Mouse (Mus musculus): Measurements from ENCODE around the gene Spsb1.

Gene Spsb1

DNA sequence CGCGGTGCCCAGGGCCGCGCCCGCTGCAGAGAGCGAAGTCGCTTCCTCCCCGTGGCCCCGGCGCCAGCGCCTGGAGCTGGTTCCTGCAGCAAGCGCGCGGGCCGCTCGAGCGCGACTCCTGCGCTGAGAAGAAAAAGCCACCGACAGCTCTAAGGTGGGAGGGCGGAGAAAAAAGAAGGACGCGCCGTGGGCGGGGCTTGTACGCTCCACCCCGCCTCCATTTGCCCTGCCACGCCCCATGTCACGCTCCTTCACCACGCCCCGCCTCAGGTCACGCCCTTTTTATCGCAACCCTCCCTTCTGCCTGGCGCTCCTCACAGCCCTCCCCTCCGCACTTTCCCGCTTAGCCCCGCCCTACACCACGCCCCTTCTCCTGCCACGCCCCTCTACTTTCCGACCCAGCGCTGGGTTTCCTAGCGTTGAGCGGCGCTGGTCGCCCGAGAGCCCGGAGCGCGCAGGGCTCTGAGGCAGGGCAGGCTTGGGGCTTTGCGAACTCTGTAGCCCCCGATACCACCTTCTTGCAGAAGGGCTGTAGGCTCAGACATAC is at the start of gene Spsb1:
Gene Spsb1 (minus strand): TSS at position 151 of the 547 bp plus-strand sequence.
- peak; percentile 99 for DNase-seq (ENCODE audit: extremely low spot score, low spot score)

DNA sequence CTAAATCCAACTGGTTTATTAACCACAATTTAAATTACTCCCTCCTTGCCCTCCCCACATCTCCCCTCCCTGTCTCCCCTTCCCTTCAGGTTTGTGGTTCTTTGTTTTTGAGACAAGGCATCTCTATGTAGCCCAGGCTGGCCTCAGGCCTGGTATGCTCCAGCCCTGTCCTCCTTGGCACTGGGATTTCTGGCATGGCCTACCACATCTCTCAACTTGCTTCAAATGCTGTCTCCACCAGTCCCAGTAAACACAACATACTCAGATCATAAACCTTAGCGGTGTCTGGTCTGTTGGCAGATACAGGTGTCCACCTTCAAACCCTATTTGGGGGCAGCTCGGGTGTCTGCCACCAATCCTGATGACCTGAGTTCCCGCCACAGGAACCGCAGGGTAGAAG is 48.8 kb upstream of the Spsb1 start:
- no peak for DNase-seq (ENCODE audit: extremely low spot score, low spot score)

DNA sequence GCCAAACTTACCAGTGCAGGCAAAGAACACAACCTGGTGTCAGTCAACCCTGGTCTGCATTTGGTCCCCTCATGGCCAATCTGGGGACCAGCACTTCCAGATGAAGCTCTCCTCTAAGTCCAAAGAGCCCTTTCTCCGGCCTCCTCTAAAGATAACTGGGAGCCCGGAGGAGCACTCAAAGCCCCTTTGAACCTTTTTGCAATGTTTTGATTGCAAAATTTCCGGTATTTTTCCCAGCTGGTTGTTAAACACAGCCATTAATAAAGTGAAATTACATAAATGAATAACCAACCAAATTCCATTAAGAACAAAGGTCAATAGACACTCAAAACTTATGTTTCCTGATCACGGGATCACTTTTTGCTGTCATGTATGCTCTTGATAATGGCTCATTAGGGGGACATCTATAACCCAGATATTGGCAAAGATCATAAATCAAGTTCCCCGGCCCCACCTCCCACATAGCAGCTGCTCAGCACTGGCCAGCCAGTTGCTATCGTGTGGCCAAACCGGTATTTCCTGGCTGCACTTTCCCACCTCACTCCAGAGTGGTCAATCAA is 48.3 kb upstream of the Spsb1 start:
- DNase-seq (ENCODE audit: extremely low spot score, low spot score): no peak

DNA sequence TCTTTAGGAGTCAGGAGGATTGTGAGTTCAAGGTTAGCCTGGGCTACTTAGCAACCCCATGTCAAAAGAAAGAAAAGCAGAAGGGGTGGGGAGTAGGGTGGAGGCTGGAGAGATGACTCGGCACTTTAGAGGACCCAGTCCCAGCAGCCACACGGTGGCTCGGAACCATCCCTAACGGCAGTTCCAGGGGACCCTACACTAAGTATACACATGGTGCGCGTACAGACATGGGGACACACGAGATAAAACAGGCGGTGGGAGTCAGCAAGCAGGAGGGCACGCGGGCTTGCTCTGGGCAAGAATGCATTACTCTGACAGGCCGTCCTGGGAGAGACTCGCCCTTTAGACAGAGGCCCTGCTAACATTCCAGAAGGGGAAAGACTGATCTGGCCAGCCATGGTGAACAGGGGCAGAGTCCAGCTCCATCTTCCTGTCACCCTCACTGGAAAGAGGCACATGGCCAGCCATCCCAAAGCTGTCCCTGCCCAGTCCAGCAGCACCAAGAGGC is 47.2 kb upstream of the Spsb1 start:
- no peak for DNase-seq (ENCODE audit: extremely low spot score, low spot score)

DNA sequence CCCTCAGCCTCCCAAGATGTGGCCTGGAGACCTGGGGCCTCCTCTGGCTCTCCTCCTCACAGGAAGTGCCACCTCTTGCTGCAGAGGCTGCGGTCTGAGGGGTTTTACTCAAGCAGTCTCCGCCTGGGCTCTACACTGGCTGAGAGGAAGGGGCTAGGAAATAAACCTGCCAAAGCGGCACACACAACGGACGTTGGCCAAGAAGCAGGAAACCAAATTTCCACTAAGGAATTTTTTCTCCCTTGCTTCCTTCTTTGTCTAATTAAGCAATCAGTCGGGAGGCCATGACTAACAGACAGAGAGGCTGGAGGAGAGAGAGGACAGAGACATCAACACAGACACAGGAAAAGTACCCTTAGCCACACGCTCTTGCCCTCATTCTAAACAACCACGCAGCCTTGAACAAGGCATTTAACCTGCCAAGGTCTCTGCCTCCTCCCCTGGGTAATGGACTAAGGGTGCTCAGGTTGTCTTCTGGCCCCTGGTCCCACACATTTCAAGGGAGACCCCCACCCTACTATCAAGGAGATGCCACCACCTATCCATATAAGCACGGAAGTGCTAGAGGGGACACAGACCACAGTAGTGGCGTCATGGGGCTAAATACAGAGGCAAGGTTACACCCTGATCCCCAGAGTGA is 46.5 kb upstream of the Spsb1 start:
- DNase-seq (ENCODE audit: extremely low spot score, low spot score): no peak

DNA sequence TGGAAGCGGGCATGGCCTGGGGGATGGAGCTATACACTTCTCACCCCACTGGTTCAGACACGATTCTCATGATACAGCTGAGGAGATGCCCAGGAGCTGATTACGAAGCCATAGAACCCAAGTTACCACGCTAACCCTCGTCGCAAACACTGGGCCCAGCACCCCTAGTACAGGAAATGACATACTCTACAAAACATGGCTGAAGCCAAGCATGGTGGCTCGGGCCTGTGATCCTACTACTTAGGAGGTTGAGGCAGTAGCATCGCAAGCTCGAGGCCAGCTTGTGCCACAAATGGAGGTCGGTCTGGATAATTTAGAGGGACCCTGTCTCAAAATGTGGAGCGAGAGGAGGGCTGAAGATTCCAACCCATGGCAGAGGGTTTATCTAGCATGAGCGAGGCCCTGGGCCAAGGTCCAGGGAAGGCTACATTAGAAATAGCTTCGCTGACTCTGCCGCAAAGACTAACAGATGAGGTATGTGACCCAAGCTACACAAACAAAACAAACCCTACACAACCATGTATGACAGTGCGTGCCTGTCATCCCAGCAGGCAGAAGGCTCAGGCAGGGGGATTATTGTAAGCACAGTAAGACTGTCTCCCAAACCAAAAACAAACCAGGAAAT is 45.2 kb upstream of the Spsb1 start:
- DNase-seq (ENCODE audit: extremely low spot score, low spot score): no peak

DNA sequence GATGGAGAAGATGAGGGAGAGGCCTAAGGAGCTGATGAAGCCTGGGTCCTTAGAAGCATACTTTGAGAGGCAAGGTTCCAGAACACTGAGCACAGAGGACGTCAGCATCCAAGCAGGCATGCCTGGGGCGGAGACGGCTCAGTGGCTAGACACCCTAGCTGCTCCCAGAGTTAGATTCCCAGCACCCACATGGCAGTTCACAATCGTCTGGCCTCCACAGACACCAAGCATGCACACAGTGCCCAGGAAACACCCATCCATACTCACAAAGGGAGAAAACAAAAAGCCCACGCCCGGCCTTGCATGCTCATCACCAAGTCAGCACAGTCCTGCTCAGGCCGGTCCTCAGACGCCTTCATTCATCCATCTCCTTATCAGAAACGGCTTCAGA is 44.7 kb upstream of the Spsb1 start:
- DNase-seq (ENCODE audit: extremely low spot score, low spot score): no peak

DNA sequence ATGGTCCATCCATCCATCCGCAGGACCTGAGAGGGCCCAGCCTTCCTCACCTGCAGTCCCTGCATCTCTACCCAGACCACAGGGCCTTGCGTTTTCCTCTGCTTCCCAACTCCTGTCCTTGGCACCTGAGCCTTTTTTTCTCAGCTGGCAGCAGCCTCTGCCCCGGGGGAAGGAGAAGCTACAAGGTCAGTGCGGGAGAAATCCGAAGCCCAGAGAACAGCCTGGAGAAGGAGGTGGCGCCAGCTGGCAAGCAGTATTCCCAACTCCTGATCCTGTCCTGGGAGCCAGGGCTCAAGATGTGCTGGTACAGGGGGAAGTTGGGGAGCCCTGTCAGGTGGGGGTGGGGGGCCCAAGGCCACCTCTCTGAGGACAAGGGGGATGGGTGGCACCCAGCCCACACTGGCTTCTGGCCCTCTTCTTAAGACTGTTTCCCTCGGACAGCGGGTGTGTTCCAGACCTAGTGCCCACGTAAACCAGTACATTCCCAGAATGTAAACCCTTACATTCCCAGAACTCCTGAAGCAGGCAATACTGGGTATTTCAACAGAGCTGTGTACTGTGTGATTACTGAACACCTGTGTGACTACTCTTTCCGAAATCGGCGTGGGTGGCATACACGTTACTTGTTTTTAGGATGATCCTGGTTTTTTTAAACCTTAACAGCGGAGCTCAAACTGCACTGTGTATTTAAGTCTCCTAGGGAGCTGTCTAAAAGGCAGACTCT is 44.1 kb upstream of the Spsb1 start:
- no peak for DNase-seq (ENCODE audit: extremely low spot score, low spot score)

DNA sequence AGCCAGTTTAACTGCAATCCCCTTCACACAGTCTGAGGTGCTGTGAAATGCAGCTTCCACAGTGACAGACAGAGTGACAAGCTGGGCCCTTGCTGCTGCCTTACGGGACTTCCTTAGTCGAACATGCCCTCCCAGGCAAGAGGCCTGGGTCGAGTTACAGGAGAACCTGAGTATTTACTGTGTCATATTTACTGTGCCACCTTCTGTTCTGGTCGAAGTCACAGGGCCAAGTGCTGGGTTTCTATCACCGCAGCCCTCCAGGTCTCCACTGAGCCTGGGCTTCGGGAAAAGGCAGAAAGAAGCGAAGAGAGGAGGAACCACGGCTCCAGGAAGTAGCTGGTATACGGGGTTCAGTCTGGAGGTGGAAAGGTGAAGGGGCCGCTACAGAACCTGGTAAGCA is 43.2 kb upstream of the Spsb1 start:
- no peak for DNase-seq (ENCODE audit: extremely low spot score, low spot score)

DNA sequence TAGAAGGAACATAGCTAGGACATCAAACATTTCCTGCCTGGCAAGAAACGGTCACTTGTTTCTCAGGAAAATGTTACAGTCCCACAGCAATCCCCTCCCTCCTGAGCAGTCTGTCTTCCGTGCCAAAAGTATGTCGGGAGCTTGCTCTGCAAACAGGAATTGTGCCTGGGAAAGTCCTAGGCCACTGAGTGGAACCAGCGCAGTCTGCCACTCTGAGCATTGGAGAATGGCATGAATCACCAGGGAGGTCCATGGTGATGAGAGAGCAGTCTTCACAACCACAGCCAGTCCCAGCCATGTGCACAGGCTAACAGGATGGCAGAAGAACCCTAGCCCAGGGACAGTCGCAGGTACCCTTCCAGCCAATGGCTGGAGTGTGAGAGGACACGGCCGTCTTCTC is 41.6 kb upstream of the Spsb1 start:
- DNase-seq (ENCODE audit: extremely low spot score, low spot score): no peak

DNA sequence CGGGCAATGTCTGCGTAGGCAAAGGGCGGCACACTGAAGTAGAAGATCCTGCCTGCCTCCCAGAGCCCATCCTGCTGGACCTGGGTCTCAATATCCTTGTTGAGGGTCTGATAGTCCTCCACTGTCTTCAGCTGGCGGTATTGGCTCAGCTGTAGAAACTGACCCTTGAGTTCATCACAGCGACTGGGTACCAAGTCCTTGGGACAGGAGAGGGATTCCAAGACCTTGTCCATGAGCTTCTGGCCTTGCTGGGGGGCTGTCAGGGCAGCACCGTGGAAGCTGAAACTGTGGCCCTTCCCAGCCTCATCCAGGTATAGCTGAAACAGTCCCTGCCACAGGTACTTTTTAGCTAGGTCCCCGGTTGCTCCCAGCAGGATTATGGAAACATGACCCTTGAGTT is 41.1 kb upstream of the Spsb1 start:
- no peak for DNase-seq (ENCODE audit: extremely low spot score, low spot score)

DNA sequence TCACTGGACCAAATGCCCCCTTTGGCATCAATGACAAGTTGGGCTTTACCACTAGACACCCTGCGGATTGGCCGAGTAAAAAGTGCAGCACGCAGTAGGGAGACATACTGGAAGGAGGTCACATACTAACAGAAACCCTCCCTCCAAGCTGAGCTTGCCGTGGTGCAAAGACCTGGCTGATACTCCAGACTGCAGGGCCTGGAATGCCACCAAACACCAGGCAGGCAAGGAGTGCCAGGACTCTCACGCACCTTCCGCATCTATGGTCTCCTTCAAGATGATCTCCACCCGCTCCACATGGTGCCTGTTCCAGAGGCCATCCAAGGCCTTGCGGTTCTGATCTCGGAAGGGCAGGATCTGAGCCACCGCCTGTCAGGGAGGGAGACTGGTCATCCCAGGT is 39.4 kb upstream of the Spsb1 start:
- no peak for DNase-seq (ENCODE audit: extremely low spot score, low spot score)

DNA sequence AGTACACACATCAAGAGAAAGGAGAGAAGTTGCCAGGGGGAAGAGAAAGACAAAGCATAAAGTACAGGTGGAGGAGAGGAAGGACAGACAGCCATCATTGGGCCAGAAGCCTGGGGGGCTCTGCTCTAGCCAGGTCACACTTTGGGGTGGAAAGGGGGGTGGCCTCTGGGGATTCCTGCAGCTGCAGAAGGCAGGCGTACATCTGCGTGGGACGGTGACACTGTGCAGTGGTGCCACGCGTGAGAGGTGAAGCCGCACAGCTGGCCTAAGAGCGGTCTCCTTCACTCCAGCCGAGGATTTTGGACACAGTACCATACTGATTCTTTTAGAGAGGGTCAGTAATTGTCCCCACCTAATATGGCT is 37.8 kb upstream of the Spsb1 start:
- DNase-seq (ENCODE audit: extremely low spot score, low spot score): no peak

DNA sequence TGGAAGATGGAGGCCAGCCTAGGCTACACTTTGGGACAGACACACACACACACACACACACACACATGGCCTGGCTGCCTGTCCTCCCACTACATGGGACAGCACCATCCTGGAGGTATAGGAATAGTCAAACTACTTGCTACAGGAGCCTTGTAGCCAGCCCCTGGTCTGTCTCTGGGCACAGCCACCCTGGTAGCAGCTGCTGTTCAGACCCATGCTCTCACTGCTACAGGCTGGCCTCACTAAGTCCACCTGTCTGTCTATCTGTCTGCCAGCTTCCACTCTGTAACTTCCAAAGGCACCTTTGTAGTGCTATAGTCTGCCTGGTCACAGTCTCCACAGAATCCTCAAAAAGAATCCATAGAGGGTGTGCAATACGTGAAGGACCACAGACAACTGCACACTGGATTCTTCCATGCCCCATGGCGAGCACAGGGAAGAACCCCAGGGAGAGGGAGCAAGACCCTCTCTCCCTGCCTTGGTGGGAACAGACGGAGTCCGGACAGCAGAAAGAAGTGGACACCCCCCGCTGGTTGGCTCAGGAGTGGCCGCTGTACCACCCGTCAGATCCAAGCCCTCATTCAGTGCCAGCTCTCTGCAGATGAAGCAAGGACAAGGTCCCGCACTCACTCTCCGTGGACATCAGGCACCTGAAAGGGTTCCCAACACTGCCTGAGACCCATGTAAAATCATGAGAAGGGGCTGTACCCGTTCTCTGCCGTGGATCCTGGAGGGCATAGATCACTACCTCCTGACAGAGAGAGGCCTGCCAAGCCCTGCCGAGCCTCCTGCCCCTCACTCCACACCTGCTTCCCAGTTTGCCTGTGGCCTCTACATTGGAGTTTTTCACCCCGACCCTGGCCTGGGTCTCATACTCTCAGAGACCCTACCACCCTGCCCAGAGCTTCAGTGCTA is 37.2 kb upstream of the Spsb1 start:
- DNase-seq (ENCODE audit: extremely low spot score, low spot score): no peak

DNA sequence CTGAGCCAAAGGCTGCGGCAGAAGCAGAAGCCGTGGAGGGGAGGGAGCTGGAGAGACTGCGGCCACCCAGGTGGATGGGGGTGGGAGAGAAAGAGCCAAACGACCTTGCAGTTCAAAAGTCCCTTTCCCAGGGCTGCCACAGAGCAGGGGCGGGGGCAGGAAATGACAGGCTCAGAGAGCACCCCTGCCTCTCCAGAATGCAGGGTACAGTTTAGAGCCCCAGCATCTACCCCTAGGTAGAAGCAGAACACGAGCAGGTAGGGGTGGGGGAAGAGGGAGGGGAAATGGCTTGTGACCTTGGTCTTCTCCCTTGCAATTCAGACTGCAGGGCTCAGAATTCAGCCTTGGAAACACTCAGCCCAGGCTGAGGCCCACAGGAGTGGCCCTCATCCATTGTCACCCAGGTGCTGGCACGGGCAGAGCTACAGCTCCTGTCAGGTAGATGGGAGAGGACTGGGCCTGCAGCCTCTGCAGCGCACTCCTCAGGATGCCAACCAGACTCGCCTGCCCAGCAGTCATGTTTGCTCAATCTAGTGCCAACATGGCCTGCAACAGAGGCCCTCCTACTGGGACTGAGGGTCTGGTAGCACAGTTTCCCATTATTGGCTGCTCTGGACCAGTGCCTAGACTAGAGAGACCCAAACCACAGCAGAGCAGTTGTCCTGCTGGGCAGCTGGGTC is 36.3 kb upstream of the Spsb1 start:
- DNase-seq (ENCODE audit: extremely low spot score, low spot score): no peak

DNA sequence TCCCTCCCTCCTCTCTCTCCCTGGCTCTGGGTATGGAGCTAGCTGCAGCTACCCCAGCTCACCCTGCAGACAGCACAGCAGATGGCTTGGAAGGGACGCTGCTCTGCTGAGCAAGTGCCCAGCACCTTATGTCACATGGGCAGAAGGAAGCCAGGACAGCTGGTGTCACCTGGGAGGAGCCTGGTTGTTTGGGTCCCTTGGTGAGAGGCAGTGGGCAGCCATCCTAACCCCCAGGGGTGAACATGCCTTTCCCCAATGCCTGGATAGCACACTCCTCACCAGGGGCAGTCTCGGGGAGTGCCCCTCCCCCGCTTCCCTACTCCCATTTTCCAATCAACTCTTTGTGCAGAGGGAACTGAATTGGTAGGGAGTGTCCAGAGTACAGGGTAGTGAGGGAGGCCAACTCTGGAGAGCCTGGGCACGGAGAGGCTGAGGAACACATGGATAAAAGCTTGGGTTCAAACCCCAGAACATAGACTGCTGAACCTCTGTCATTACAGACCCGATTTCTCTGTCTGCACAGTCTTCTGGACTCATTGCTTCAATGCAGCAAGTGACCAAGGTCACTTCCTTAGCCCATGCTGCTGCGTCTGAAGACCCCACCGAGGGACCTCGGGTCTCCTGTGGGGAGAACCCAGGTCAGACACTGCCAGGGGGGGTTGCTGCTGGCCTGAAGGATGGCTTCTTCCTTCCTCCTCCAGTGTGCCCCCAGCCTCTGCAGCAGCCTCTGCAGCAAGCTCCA is 35.5 kb upstream of the Spsb1 start:
- peak; percentile 50 for DNase-seq (ENCODE audit: extremely low spot score, low spot score)

DNA sequence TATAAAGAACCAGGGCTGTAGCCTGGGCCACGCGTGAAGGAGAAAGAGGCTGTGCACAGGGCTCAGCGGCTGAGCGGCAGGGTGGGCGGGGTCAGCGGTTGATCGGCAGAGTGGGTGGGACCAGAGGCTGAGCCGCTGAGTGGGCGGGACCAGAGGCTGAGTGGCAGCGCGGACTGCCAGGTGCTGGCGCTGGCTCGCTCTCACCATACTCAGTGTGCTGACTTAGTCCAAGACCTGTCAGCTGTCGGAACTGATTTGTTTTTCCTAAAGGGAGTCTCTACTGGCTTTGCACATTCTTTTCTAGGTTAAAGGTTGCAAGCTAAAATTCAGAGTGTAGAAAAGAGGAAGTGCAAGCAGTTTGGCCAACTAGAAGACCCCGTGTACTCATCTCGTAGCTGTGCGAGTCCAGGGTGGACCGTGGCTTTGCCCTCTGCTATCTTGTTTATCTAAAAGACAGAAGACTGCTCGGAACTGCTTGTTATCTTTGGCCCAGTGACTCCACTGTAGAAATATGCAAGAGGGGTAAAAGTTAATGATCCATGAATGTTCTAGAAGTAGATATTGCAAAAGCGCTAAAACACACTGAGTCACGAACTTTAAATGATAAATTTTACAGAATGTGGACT is 34.2 kb upstream of the Spsb1 start:
- peak; percentile 76 for DNase-seq (ENCODE audit: extremely low spot score, low spot score)

DNA sequence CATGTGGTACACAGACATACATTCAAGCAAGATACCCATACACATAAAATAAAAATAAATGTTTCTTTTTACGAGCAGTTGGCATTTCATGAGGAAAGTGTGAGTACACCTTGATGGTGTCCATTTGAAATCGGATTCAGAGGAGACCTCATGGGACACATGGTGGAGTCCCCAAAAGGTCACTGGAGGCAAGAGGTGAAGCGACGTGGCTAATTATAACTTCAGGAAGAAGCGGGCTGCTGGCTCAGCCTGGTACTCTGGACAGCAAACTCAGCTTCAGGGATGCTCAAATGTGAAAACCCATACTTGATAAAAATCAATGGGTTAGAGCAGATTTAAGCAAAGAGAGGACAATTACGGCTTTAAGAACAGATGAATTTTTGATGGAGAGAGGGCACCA is 33.5 kb upstream of the Spsb1 start:
- no peak for DNase-seq (ENCODE audit: extremely low spot score, low spot score)

DNA sequence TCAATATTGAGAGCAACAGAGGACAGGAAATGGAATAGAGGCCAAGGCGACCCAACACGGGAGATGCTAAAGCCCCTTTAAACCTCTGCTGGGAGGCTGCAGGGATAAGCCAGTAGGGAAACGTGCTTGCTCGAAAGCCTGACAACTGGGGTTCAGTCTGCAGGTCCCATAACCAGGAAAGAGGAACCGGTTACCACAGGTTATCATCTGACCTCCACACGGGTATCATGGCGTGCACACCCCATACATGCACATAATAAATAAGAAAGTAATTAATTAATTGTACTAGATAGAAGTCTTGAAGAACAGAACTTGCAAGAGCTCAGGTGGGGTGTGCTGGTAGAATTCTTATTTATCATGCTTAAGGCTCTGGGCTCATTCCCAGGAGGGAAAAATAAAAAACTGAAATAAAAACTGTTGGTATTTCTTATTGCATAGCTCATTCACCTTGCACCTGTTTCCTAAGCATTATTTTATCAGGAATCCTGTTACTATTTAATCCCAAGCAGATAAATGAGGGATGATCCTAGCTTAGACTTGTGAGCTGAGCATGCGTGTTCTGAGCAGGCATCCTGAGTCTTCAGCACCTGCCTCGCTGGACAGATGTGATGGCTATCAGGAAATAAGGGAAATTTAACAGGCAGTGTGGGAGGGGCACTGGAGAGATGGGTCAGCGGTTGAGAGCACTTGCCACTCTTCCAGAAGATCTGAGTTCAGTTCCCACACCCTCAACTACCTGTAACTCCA is 32.0 kb upstream of the Spsb1 start:
- DNase-seq (ENCODE audit: extremely low spot score, low spot score): no peak

Data from neural tube, embryonic 10.5 days (tissue).